Mouse (Mus musculus) E14TG2a.4 (cell line): ENCODE data around the gene Dync1i2.

ENCODE experiments used
- CTCF ChIP-seq: conservative IDR thresholded peaks from 2 replicates; pipeline ENCODE4 v1.5.1; 2014; ENCODE audit warnings: low read length
- NANOG ChIP-seq: IDR thresholded peaks from 2 replicates; pipeline ENCODE4 v1.6.1; 2014; ENCODE audit warnings: borderline replicate concordance, low read length, mixed read lengths
- POU5F1 ChIP-seq: IDR thresholded peaks from 2 replicates; pipeline ENCODE4 v1.6.1; 2014; ENCODE audit warnings: low read length, borderline replicate concordance

DNA sequence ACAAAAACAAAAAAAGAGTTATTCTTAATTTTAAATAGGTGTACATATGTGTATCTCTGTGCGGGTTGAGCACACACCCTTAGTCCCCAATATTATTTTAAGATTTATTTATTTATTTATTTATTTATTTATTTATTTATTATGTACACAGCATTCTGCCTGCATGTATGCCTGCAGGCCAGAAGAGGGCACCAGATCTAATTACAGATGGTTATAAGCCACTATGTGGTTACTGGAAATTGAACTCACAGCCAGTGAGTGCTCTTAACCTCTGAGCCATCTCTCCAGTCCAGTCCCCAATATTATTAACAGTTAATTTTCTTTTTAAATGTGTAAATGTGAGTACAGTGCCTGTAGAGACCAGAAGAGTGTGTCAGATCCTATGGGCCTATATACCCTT is 33.7 kb upstream of the Dync1i2 start:
- TF ChIP-seq CTCF (peak; percentile 52), NANOG (no peak), POU5F1 (no peak)
